Mouse (Mus musculus): ENCODE data around the gene Txnip.
"Not testable (repeated sequence)": the region's sequence is repeated elsewhere in the genome, so short reads cannot be mapped to it uniquely, and the experiment has no call there.

Gene Txnip

DNA sequence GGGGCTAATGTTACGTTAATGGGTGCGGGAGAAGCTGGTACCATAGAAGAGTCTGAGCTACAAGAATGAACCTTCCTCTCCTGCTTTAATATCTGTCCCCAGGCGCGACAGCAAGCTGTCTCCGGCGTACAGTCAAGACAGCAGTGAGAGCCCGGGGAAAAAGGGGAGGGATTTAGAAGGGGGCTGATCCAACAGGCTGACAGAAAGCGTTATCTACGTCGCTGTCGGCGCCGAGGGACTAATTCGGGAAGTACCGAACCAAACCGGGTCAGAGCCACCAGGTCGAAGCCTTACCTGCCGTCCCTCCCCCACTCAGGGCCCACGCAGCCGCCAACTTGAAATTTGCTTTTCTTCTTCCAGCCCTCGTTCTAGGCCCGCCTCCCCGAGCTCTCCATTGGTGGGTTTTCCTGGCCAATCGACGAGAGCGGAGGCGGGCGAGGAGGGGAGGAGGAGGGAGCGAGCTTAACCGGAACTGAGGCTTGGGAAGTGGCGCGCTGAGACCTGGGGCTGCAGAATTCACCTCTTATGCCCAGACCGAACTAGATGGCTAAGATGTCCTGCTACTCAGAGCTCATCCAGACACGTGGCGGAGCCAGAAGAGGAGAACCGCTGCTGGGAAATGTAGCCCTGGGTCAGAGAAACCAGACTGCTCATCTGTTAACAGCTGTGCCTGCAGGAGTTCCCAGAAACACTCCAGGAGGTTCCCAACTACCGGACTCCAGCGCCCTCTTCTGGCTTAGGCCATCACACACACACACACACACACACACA, 36.2 kb downstream of the Txnip start, which contains the start of gene Polr3gl:
TSS of gene Polr3gl (minus strand) at position 392 of the 771 bp plus-strand sequence.
- DNase-seq (ENCODE audit: low spot score), result peak; percentile 97

DNA sequence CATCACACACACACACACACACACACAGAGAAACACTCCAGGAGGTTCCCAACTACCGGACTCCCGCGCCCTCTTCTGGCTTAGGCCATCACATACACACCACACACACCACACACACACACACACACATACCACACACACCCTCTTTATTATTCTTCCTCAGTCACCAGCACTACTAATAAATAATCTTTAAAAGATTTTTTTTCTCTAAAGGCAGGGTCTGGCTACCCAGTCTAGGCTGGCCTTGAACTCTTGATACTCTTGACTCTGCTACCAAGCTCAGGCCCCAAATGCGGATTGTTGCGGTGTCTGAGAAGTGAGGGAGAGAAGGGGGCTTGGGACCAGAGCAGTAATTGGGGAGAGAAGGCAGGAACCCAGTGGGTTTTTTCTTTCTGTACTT, 37.1 kb downstream of the Txnip start:
- DNase-seq (ENCODE audit: low spot score), result no peak

DNA sequence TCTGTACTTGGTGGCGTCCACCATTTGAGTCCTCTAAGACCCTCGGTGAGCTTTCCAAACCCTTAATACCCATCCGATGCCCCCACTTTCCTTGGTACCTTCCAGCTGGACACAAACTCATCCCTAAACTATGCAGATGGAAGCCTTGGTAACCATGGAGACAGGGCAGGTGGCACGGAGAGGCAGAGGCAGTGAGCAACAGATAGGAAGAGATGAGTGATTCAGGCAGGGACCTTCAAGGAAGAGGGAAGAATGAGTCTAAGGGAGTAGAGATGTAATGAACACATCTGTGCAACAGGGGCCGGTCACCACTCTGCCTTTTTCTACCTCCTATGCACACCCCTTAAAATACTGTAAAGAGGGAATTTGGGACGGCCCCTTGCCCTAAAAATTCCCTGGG, 37.9 kb downstream of the Txnip start:
- peak; percentile 16 for DNase-seq (ENCODE audit: low spot score)

DNA sequence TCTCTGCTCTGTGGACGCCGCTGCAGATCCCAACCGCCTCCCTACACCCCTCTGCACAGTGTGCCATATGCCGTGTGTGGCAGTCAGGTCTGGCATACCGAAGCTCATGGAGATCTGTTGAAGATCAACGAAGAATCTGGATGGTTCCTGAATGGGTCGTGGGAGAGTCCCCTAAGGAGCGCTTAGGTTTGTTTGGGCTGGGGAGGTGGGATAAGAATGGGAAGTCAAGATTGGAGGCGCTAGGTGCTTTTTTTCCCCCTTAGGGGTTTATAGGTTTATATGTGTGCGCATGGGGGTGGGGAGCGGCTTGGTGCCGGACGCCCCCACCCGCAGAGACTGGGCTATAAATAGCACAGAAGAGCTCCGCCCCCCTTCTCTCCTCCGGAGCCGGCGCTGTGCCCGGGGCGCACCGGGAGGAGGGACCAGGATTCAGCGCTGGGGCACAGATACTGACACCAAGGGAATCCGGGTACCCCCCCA, 38.5 kb downstream of the Txnip start, which contains the start of gene Ankrd34a:
TSS of gene Ankrd34a (plus strand) at position 409 of the 480 bp plus-strand sequence.
- DNase-seq (ENCODE audit: low spot score), result peak; percentile 26

DNA sequence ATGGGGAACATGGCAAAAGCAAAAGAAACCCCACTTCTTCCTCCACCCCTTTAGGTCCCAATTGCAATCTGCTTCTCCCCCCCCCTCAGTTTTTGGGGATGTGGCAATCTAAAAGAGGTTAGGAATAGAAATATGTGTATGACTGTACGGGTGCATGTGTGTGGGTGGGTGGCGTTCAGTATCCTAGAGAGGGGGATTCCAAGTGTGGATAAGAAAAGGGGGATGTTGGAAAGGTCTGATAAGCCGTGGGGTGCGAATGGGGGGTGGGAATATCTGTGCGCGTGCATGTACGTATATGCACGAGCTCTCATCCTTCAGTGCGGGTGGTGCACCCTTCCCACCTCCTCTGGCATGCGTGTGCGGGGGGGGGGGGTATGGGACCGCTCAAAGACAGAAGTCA, 39.1 kb downstream of the Txnip start:
- DNase-seq (ENCODE audit: low spot score), result no peak

DNA sequence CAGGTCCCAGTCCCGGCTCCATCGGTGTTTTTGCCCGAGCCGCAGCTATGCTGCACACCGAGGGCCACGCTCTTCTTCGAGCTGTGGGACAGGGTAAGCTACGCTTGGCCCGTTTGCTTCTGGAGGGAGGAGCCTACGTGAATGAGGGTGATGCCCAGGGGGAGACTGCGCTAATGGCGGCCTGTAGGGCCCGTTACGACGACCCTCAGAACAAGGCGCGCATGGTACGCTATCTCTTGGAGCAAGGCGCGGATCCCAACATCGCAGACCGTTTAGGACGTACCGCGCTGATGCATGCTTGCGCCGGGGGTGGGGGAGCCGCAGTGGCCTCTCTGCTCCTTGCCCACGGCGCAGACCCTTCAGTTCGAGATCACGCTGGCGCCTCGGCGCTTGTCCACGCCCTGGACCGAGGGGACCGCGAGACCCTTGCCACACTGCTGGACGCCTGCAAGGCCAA, 39.7 kb downstream of the Txnip start:
- peak; percentile 63 for DNase-seq (ENCODE audit: low spot score)

DNA sequence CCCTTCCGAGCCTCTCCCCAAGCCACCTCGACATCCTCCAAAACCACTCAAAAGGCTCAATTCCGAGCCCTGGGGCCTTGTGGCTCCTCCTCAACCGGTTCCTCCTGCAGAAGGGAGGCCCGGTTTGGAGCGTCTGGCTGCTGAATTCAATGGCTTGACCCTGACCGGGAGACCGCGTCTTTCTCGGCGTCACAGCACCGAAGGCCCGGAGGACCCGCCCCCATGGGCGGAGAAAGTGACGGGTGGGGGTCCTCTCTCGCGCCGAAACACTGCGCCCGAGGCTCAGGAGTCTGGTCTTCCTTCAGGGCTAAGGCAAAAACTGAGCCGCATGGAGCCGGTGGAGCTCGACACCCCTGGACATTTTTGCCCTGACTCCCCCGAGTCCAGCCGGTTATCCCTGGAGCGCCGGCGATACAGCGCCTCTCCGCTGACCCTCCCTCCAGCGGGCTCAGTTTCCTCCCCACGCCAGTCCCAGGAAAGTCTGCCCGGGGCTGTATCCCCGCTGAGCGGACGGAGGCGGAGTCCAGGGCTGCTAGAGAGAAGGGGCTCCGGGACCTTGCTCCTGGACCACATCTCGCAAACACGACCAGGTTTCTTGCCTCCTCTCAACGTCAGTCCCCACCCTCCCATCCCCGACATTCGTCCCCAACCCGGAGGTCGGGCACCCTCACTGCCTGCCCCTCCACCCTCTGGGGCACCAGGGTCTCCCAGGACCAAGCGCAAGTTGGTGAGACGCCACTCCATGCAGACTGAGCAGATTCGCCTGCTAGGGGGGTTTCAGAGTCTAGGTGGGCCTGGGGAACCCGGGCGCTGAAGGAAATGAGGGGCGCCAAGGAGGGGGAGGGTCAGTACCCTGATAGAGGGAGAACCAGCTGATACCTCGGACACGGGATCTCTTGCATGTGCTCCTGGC, 40.7 kb downstream of the Txnip start:
- peak; percentile 88 for DNase-seq (ENCODE audit: low spot score)

DNA sequence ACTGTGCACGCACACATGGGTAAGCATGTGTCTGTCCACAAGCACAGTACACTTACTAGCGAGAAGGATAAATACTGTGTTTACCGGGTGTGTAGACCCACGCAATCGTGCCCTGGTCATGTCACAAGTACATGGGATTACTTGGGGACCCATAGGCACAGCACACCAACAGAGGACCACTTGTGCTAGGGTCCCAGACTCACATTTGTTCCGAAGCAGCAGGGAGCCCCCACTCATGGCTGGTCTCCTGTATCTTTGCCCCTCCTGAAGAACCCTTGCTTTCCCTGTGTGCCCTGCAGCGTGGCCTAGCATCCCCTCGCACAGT, 41.3 kb downstream of the Txnip start:
- DNase-seq (ENCODE audit: low spot score), result no peak

DNA sequence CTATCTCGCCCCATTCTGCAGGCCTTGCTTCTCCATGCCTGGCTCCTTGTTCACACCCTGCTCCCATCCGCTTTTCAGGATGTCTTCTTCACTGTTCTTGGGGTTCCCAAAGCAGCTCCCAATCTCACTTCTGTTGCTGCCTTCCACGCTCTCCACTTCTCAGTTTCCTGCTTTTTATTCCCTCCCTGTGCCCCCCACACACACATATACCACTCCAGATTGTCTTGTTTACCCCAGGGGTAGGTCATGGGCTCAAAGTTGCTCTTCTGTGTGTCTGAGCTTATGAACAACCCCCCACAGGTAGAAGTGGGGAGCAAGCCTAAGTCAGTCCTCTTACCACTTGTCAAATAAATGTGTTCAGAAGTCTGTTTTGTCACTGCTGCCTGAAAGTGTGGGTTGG, 41.7 kb downstream of the Txnip start:
- no peak for DNase-seq (ENCODE audit: low spot score)

DNA sequence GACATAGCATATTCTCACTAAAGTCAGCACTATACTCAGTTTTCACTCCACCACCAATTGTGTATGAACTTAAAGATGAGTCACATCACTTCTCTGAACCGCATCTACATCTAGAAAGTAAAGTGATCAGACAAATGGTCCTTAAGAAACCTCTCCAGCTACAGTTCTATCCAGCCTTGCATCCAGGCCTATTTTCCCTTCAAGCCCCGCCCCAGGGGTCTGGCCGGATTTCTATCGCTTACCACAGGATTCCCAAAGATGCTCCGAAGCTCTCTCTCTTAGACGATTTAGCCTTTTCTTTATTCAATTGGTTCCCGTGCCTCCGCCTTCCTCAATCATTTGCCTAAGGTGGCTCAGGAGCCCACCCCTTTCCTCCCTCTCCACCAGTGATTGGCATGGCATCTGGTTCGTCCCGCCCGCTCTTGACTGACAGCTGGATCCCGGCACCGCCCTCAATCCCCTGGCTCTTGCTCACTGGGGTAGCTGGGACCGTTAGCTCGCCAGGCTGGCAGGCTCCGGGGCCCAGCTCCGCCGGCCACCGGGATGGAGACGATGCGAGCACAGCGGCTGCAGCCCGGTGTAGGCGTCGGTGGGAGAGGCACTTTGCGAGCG, 43.0 kb downstream of the Txnip start, which contains the start of gene Lix1l:
TSS of gene Lix1l (plus strand) at position 511 of the 612 bp plus-strand sequence.
- peak; percentile 98 for DNase-seq (ENCODE audit: low spot score)

DNA sequence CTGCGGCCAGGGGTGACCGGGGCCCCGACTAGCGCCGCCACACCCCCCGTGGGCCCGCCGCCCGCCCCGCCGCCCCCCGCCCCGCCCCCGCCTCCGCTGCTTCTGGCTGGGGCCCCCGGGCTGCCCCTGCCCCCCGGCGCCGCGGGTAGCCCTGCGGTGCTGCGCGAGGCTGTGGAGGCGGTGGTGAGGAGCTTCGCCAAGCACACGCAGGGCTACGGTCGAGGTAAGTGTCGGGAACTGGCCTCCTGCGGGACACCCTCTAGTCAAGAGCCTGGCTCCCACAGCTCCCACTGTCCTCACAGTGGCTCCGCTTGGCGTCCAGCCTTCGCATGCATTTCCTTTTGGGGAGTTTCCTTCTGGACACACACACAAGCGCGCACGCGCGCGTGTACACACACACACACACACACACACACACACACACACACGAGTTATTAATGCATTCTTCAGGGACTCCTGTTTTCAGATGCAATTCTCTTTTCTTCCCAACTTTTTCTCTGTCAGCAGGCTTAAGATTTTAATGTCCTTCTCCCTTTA, 43.6 kb downstream of the Txnip start:
- peak; percentile 81 for DNase-seq (ENCODE audit: low spot score)

DNA sequence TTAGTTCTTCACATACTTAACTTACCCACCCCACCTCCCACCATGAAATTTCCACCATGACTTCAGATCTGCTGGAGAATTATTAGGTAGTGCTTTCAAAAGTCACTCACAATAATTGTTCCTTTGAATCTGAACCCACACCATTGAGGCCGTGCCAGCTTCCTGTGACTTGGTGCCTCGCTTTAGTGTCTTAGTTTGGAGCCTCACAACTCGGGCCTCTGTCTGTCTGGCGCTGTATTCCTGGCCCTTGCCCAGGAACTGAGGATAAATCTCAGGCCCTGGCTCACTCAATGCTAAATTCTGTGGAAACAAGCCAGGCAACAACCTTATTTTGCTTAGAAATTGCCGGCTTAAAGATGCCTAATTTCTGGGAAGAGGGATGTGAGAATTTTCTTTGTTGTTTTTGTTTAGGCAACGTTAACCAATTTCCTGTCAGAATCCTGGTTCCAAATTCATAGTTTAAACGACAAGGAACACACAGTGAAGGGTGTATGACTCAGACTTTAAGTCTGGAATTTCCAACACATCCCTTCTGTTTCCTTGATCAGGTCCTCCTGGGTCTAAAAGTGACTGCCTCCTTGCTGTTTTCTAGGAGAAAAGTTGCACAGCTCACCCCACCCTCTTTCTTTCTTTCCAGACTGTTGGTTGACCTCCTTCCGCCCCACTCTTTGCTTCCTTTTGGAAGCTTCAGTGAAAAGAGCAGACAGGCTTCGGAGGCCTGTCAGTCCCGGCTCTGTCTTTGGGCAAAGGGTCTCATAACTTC, 44.4 kb downstream of the Txnip start:
- peak; percentile 38 for DNase-seq (ENCODE audit: low spot score)

DNA sequence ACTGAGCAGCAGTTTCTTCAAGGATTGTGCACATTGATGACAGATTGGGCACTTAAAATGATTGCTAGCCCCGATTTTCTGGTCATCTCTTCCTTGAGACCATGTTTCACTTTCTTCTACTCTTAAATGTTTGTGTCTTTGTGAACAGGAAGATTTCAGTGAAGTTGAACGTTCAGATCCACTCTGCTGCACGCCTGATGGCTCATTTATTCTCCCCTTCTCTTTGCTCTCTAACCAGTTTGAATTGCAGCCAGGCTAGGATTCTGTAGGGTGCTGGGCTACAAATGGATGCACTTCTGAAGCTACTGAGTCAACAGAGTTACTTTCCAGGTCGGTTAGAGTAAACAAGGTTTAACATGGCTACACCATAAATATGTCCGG, 44.9 kb downstream of the Txnip start:
- no peak for DNase-seq (ENCODE audit: low spot score)

DNA sequence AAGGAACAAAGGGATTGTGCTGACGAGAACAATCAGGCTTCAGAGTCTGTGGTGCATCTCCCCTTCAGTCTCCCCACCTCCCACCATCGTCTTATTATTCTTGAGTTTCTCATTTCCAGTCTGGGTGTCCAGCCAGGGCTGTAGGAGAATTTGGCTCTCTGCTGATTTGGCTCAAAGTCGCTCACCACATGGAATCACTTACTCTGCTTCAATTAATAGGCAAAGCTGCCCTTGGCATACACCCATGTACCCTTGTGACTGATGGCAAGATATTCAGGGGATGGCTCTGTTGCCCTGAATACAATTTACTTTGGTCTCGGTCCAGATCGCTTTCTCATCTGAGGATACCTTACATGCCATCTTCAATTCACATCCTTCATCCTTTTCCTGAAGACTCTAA, 45.6 kb downstream of the Txnip start:
- DNase-seq (ENCODE audit: low spot score), result no peak

DNA sequence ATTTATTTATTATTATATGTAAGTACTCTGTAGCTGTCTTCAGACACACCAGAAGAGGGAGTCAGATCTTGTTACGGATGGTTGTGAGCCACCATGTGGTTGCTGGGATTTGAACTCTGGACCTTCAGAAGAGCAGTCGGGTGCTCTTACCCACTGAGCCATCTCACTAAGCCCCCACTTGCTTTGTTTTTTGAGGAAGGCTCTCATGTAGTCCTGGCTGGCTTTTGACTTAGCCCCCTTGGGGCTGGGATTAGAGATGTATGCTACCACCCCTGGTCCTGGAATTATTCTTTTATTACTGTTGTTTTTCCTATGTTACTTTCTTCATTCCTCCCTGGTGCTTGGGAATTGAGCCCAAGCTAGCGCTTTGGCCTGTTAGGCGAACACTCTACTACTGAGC, 48.2 kb downstream of the Txnip start:
- not testable (repeated sequence) for DNase-seq (ENCODE audit: low spot score)

DNA sequence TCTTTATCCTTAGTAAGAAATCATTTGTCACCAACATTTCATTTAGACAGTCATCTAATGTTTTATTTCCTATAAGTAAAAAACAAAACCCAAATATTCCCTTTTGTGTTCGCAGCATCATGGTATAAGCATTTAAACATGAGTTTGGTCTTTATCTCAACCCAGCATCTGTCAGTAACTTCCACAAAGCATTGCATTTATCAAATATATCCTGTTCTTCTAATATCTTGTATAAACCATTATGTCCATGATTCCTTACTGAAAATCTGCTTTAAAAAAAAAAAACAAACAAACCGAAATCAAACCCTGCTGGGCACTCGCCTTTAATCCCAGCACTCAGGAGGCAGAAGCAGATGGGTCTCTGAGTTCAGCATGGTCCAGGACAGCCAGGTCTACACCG, 48.9 kb downstream of the Txnip start:
- DNase-seq (ENCODE audit: low spot score), result no peak

Data from embryo, embryonic 10.5 days (tissue).